Mouse (Mus musculus): Measurements from ENCODE around the gene Gprc5c.
A peak's percentile ranks its signal among the peaks of the same experiment; 100 is the strongest.

The Gprc5c gene

GRCm38 (mm10) chr11:114867361-114868235 lies 16.6 kb downstream of the Gprc5c start:
- DNase-seq (ENCODE audit: low spot score) = no peak

GRCm38 (mm10) chr11:114868280-114868679 lies 17.3 kb downstream of the Gprc5c start:
- DNase-seq (ENCODE audit: low spot score) = no peak

- DNase-seq (ENCODE audit: low spot score) = no peak
These were observed 18.8 kb downstream of the Gprc5c start for GRCm38 (mm10) chr11:114869787-114870186.

GRCm38 (mm10) chr11:114871540-114871939 lies 20.6 kb downstream of the Gprc5c start:
- DNase-seq (ENCODE audit: low spot score) = no peak

GRCm38 (mm10) chr11:114873022-114873817 lies 22.3 kb downstream of the Gprc5c start:
- no peak for DNase-seq (ENCODE audit: low spot score)

- no peak for DNase-seq (ENCODE audit: low spot score)
These were observed 23.5 kb downstream of the Gprc5c start for GRCm38 (mm10) chr11:114874226-114875145.

GRCm38 (mm10) chr11:114875301-114875801 lies 24.4 kb downstream of the Gprc5c start:
- DNase-seq (ENCODE audit: low spot score) = no peak

GRCm38 (mm10) chr11:114876176-114876575 lies 25.2 kb downstream of the Gprc5c start:
- no peak for DNase-seq (ENCODE audit: low spot score)

GRCm38 (mm10) chr11:114876621-114877020 lies 25.7 kb downstream of the Gprc5c start:
- no peak for DNase-seq (ENCODE audit: low spot score)

GRCm38 (mm10) chr11:114877145-114877544 lies 26.2 kb downstream of the Gprc5c start:
- DNase-seq (ENCODE audit: low spot score) = peak; percentile 67

GRCm38 (mm10) chr11:114879666-114880065 lies 28.7 kb downstream of the Gprc5c start:
- peak; percentile 52 for DNase-seq (ENCODE audit: low spot score)

- DNase-seq (ENCODE audit: low spot score) = no peak
These were observed 29.2 kb downstream of the Gprc5c start for GRCm38 (mm10) chr11:114880185-114880584.

- DNase-seq (ENCODE audit: low spot score) = peak; percentile 62
These were observed 29.6 kb downstream of the Gprc5c start for GRCm38 (mm10) chr11:114880589-114880988.

- DNase-seq (ENCODE audit: low spot score) = no peak
These were observed 32.4 kb downstream of the Gprc5c start for GRCm38 (mm10) chr11:114883251-114883789.

GRCm38 (mm10) chr11:114884380-114885100 lies 33.6 kb downstream of the Gprc5c start:
- DNase-seq (ENCODE audit: low spot score) = no peak

GRCm38 (mm10) chr11:114889991-114890518 lies 39.1 kb downstream of the Gprc5c start, which contains the start of gene Cd300a:
Gene Cd300a, plus strand, starts transcription at chr11:114890041.
- no peak for DNase-seq (ENCODE audit: low spot score)

- DNase-seq (ENCODE audit: low spot score) = no peak
These were observed 39.6 kb downstream of the Gprc5c start for GRCm38 (mm10) chr11:114890542-114890941.

GRCm38 (mm10) chr11:114896085-114896484 lies 45.1 kb downstream of the Gprc5c start:
- DNase-seq (ENCODE audit: low spot score) = no peak

- no peak for DNase-seq (ENCODE audit: low spot score)
These were observed 47.1 kb downstream of the Gprc5c start for GRCm38 (mm10) chr11:114898026-114898425.

GRCm38 (mm10) chr11:114903224-114903623 lies 52.3 kb downstream of the Gprc5c start:
- DNase-seq (ENCODE audit: low spot score) = no peak

Measured in layer of hippocampus, adult 11-12 months (tissue).